Mouse (Mus musculus) E14TG2a.4 (cell line): ENCODE results near the gene Oit3.

Experiments used
- CTCF ChIP-seq: conservative IDR thresholded peaks from 2 replicates; pipeline ENCODE4 v1.5.1; 2014; ENCODE audit warnings: low read length
- NANOG ChIP-seq: IDR thresholded peaks from 2 replicates; pipeline ENCODE4 v1.6.1; 2014; ENCODE audit warnings: borderline replicate concordance, low read length, mixed read lengths

DNA sequence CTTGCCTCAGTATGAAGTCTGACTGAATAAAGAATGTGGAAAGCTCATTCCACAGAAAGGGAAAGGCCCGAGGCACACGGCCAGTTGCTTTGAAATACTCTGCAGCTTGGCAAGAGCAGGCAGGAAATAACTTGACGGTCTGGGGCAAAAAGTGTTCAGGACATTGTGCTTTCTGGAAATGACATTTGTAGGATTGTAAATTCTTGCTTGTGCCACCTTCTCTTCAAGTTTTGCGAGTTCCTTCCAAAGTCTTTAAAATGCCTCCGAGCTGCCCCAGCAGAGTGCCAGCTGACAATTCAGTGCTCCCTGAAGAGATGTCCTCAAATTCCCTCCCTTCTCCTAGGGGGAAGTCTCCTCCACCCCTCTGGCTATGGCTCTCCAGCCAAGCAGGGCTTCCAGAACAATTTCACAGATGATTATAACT, 2.1 kb downstream of the Oit3 start:
- TF ChIP-seq CTCF (no peak), NANOG (no peak)
